Mouse (Mus musculus) Muller cell, postnatal 12 days (primary cell): ENCODE data around the gene Maco1.
A peak's percentile ranks its signal among the peaks of the same experiment; 100 is the strongest.
"Not testable (repeated sequence)": the region's sequence is repeated elsewhere in the genome, so short reads cannot be mapped to it uniquely, and the experiment has no call there.

Experiments
- DNase-seq: peaks from one replicate; pipeline ENCODE4 v3.0.0-alpha.2; 2015; ENCODE audit errors: inconsistent ontology term

Gene Maco1

GRCm38 (mm10) chr4:134861884-134862283, 8.7 kb upstream of the Maco1 start:
- no peak for DNase-seq

- no peak for DNase-seq
Observed at GRCm38 (mm10) chr4:134858494-134858893, 5.3 kb upstream of the Maco1 start.

- no peak for DNase-seq
Observed at GRCm38 (mm10) chr4:134856501-134856900, 3.4 kb upstream of the Maco1 start.

DNA sequence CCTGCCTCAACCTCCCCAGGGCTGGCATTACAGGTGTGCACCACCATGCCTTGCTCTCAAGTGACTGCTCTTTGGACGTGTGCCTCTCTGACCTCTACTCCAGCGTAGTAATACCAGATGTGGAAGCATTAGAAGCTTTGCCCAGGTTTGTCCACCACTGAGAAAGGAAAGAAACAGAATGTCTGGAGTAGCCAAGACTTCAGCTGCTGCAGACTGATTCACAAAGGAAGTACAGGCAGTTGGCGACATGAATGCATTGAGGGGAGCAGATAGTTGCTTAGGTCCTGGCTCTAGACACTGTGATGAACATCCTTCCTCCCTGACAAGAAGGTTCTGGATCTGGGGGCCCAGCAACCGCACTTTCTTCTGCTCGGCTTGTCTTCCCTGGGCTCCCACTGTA, 2.9 kb upstream of the Maco1 start:
- DNase-seq = no peak

GRCm38 (mm10) chr4:134855371-134855770, 2.2 kb upstream of the Maco1 start:
- no peak for DNase-seq

GRCm38 (mm10) chr4:134853637-134854485, 716 bp upstream of the Maco1 start:
- DNase-seq = peak; percentile 97

- peak; percentile 71 for DNase-seq
Observed at GRCm38 (mm10) chr4:134852438-134853255, 498 bp downstream of the Maco1 start.

DNA sequence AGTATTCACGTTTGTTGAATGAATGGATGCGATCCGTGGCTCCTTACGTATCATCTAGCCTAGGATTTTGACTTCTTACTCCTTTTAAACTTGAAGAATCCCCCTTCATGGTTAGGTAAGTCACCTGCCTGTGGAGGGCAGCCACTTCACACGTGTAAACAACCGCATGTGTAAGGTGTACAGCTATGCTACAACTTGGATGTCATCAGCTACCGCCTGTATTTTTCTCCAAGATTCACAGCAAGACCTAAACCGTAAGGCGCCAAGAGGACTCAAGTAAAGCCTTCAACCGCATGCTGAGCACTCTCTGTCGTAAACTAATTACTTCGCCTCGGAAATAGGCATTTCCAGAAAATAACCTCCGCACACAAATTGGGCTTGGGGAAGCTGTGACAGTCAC, 1.3 kb downstream of the Maco1 start:
- peak; percentile 14 for DNase-seq

DNA sequence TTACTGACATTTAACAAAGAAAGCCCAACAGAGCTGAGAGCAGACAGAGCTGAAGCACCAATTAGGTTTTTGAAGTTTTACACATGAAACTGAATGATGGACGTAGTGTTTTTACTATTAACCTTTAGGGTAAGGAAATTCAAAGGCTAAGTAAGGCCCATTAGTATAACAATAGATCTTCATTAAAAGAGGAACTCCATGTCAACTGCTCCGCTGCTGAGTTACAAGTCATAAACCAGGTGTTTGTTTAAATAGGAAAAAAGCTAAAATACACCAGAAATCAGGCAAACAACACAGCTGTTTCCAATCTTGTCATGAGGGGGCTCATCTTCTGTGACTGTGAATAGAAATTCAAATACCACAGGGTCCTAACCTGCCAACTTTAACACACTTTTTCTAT, 1.9 kb downstream of the Maco1 start:
- no peak for DNase-seq

GRCm38 (mm10) chr4:134850551-134850950, 2.6 kb downstream of the Maco1 start:
- DNase-seq = no peak

DNA sequence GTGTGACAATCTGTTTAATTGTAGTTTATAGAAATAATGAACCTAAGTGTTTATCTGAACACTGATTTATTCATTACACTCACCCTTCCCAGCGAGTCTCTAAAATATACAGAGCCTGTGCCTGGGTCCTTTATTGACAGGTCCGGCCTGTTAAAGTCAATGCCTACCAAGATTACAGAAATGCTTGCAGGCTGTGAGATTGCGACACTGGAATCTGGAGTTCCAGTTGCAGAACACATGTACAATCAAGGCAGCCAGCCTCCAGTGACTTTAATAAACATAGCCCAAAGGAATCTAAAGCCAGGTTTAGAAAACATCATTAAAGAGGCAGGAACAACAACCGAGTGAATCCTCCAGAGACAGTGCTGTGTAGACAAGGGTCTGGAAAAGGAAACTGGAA, 5.6 kb downstream of the Maco1 start:
- no peak for DNase-seq

- DNase-seq = no peak
Observed at GRCm38 (mm10) chr4:134843566-134843965, 9.6 kb downstream of the Maco1 start.

DNA sequence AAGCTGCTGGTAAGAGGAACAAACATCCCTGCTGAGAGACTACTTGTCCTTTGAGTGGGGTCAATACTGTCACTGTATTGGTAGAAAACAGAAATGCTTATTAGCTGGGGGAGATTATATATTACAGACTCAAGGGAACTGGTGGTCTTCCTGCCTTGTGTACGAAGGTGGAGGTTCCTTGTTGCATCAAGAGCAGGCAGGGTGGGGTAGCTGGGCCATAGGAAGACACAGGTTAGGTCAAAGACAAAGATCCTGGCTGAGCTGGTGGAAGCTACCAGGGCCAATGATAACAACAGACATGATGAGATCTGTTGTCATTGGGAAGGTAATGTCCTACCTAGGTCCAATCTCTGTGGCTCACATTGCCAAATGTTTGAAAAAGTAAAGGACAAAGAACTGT, 12.9 kb downstream of the Maco1 start:
- DNase-seq = no peak

- DNase-seq = not testable (repeated sequence)
Observed at GRCm38 (mm10) chr4:134838706-134839105, 14.4 kb downstream of the Maco1 start.

DNA sequence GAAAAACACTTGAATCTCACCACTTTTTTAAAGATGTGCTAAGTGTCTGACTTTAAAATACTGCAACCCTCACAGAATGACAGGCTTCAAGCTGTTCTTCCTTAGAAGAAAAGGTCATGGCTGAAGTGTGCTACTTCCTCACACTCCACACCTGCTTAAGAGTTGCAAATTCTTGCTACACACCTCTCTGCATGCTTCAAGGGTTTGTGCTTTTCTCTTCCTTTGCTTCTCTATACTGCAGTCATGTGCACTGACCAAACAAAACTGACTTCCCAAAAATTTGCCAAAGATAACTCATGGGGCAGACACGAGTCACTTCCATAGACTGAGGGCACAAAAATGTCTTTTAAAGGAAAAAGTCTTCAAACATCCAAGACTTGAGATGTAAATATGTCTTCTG, 14.9 kb downstream of the Maco1 start:
- DNase-seq = no peak

- DNase-seq = no peak
Observed at GRCm38 (mm10) chr4:134835486-134835885, 17.7 kb downstream of the Maco1 start.

DNA sequence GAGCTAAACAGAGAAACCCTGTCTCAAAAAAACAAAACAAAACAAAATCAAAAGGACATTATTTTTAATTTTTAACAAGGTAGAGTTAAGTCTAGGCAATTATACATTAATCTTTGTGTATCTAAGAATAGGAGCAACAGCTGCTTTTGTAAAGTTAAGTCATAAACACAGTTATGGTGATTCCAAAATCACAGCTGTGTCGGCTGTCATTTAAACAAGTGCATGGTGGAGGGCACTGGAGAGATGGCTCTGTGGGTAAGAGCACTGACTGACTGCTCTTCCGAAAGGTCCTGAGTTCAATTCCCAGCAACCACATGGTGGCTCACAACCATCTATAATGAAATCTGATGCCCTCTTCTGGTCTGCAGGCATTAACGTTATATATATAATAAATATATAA, 21.2 kb downstream of the Maco1 start:
- no peak for DNase-seq

DNA sequence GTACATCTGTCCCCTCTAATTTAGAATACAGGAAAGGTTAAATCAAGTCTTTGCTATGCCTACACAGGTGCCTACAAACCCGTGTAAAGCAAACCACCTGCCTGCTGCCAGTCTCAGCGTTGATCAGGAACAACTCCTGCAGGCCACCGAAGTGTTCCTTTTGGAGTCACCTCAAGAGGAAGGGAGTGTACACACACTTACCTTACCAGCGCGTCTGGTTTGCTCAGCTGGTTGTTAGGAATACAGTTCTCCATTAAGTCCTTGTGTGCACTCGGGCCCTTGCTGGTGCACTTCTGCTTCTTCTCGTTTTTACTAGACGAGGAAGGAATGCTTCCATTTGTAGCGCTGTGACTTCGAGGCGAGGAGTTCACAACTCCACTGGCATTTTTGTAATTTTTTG, 25.3 kb downstream of the Maco1 start:
- no peak for DNase-seq

GRCm38 (mm10) chr4:134826348-134826747, 26.8 kb downstream of the Maco1 start:
- DNase-seq = no peak

DNA sequence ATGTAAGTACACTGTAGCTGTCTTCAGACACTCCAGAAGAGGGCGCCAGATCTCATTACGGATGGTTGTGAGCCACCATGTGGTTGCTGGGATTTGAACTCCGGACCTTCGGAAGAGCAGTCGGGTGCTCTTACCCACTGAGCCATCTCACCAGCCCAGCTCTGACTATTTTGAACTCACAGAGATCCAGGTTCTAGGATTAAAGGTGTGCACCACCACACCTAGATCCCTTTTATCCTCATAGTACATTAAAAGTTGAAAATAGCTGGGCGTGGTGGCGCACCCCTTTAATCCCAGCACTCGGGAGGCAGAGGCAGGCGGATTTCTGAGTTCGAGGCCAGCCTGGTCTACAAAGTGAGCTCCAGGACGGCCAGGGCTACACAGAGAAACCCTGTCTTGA, 27.3 kb downstream of the Maco1 start:
- DNase-seq = not testable (repeated sequence)

DNA sequence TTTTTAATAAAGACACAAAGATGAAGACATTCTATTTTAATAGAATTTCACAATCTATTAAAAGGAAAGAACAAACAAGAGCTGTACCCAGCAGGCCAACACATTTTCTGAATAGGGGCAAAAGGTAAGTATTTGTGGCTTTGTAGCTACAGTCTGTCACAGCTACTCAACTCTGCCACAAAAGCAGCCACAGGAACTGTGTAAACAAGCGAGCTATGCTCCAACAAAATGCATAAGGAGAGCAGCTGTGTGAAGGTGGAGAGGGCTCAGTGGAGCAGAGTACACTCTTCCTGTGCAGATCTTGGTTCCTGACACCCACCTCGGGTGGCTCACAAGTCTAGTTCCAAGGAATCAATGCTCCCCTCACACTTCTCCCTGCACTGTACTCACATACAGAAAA, 29.6 kb downstream of the Maco1 start:
- no peak for DNase-seq

GRCm38 (mm10) chr4:134821061-134821460, 32.1 kb downstream of the Maco1 start:
- no peak for DNase-seq

- no peak for DNase-seq
Observed at GRCm38 (mm10) chr4:134817706-134818105, 35.4 kb downstream of the Maco1 start.
